Mouse (Mus musculus) lung, adult 18-20 months (tissue): ENCODE measurements at regions not wholly inside any gene's neighbourhood (a gene's known extent, or its start where the extent isn't known, plus 50 kb on each side); places are given as distances from the start of the nearest gene placed in this dataset.

ENCODE experiments used
- DNase-seq, 2 experiments: peaks; one replicate each; pipeline ENCODE4 v3.0.0; 2022; ENCODE audit warnings: mixed read lengths in 2 of 2

DNA sequence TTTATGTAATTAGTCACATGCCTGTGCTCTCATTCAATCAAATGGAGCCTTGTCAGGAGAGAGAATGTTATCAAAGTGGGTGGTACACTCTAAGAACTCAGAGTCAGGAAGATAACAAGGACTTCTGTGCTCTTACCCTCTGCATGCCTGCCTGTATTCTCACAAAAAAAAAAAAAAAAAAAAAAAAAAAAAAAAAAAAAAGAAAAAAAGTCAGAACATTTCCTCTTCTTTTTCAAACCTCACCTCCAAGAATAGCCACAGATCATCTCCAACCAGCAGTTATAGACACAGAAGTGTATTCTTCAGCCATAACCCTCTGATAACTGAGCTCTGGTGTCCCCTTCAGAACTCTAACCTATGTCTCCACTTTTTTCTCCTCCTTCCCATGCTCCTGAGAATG, 77.5 kb downstream of the Abo start:
- no peak for DNase-seq

DNA sequence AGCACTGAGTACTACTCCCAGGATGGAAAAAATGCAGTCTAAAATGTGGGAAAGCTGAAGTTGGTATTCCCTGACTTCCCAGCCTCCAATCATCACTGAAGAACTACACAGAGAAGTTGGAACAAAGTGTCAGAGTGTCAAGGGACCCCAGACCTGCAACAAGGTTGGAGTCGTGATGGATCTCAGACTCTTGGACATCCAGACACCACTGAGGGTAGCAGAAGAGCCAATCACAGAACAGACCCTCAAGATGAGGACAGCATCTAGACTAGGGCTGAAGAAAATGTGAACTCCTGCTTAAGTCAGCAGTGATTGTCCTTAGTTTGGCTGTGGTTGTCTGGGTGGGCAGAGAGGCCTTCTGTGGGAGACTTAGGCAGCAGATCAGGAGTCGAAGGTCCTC, 87.8 kb downstream of the Abo start:
- no peak for DNase-seq

DNA sequence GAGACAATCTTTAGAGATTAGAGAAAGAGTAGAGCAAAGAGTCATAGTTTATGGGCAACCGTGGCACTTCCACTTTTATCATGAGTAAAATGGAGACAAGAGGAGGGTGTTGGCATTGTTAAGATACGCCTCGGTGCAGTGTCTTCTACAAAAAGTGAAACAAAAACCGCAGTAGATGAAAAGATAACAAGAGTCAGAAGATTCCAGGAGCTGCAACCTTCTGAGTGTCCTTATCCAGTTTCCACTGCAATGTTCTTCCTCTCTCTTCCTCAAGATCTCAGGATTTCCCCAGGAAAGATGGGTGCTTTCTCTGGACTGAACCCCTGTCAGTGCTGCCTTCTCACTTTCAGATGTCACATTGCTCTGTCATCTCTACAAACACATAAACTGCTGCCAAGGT, 82.3 kb upstream of the Lcn4 start:
- no peak for DNase-seq

DNA sequence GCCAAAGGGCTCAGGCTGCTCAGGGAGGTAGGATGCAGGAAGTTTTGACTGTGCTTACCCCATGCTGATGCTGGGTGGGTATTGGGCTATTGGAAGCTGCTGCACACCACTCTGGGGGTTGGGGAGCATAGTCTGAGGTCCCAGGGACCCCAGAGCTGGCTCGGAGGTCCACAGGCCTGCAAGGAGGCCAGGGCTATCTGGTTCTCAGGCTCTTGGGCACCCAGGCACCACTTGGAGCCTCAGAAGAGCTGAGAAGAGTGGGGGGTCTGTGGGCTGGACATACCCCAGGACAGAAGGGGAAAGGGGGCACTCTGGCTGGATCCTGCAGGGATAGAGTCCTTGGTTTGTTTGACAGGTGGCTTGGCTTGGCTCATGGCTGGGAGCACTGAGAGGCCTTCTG, 80.8 kb upstream of the Lcn4 start:
- no peak for DNase-seq

DNA sequence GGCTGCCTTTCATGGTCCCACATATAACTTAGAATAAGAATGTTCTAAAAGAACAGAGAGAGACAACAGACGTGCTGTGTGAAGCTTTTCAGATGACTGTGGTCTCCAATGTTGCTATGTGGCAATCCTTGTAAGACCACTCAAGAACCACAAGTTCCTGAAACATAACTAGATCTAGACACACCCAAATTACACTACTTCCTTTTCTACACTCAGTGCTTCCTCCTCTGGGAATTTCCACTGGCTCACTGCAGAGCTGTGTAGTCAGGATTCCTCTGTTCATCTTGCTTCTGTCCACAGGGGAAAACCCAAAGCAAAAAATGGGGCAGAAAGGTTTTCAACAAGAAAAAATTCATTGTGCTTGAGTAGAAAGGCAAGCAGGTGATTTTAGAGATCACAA, 73.3 kb upstream of the Lcn4 start:
- DNase-seq: peak in 1 of 2 experiments; percentile 6

DNA sequence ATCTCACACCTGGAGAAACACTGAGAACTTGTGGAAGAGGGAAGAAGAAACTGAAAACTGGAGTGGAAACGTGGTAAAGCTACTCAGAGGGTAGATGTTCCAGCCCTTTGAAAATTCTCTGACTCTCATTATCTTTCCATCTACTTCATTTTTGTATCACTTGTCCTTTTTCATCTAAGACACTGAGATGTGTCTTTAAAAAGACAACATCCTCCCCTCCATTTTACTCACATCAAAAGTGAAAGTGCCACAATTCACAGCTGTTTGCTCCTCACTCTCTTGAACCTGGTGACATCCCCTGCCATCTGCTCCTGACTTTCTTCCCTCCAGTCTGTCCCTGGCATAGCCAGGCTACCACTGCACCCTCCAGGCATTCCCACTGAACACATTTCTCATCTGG, 67.8 kb upstream of the Lcn4 start:
- no peak for DNase-seq

DNA sequence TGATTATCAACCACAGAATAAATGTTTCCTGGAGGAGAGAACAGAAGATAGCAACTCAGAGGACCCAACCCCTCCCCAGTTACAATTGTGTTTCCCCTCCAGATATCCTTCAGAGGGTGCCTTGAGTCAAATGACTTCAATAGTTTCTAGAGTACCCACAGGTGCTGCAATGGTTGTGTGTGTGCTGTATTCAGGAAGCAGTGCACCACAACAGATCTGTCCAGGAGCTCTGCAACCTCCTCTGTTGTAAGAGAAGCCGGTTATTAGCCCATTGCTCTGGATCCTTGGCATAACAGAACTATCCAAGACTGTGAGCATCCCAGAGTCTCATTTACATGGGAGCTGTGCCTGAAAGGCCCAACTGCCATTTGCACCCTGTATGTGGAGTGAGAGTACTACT, 66.6 kb upstream of the Lcn4 start:
- no peak for DNase-seq
